Mouse (Mus musculus) induced T-regulatory cell, adult 2 months (primary cell): ENCODE results near the gene Socs7.

ENCODE experiments used
- DNase-seq: peaks from one replicate; pipeline ENCODE4 v3.0.0-alpha.2; 2012; ENCODE audit warnings: low read depth

Socs7 gene

GRCm38 (mm10) chr11:97343619-97344018 is 18.7 kb upstream of the Socs7 start:
- DNase-seq: peak; percentile 72

- DNase-seq: no peak
Observed at GRCm38 (mm10) chr11:97345446-97345845, 16.9 kb upstream of the Socs7 start.

GRCm38 (mm10) chr11:97346383-97346782 is 16.0 kb upstream of the Socs7 start:
- DNase-seq: no peak

GRCm38 (mm10) chr11:97347291-97347690 is 15.1 kb upstream of the Socs7 start:
- no peak for DNase-seq

GRCm38 (mm10) chr11:97350035-97350434 is 12.3 kb upstream of the Socs7 start:
- no peak for DNase-seq

GRCm38 (mm10) chr11:97352027-97352684 is 10.2 kb upstream of the Socs7 start, which contains the start of gene Gpr179:
Gpr179 (minus strand) TSS chr11:97352077.
- no peak for DNase-seq

- DNase-seq: no peak
Observed at GRCm38 (mm10) chr11:97352935-97353597, 9.3 kb upstream of the Socs7 start.

GRCm38 (mm10) chr11:97354646-97355045 is 7.7 kb upstream of the Socs7 start:
- no peak for DNase-seq

GRCm38 (mm10) chr11:97355247-97355646 is 7.1 kb upstream of the Socs7 start:
- DNase-seq: no peak

- DNase-seq: peak; percentile 92
Observed at GRCm38 (mm10) chr11:97357663-97358062, 4.7 kb upstream of the Socs7 start.

- DNase-seq: no peak
Observed at GRCm38 (mm10) chr11:97362649-97362942, 245 bp downstream of the Socs7 start.

GRCm38 (mm10) chr11:97362943-97363643 is 742 bp downstream of the Socs7 start:
- DNase-seq: peak; percentile 59

GRCm38 (mm10) chr11:97363644-97363995 is 1.3 kb downstream of the Socs7 start:
- no peak for DNase-seq

GRCm38 (mm10) chr11:97365556-97365955 is 3.2 kb downstream of the Socs7 start:
- DNase-seq: no peak

- no peak for DNase-seq
Observed at GRCm38 (mm10) chr11:97368501-97368900, 6.2 kb downstream of the Socs7 start.

GRCm38 (mm10) chr11:97370329-97371091 is 8.2 kb downstream of the Socs7 start:
- DNase-seq: no peak

- no peak for DNase-seq
Observed at GRCm38 (mm10) chr11:97372159-97372864, 10.0 kb downstream of the Socs7 start.

GRCm38 (mm10) chr11:97373402-97373801 is 11.1 kb downstream of the Socs7 start:
- no peak for DNase-seq

- no peak for DNase-seq
Observed at GRCm38 (mm10) chr11:97380036-97380435, 17.7 kb downstream of the Socs7 start.

- DNase-seq: no peak
Observed at GRCm38 (mm10) chr11:97383017-97383416, 20.7 kb downstream of the Socs7 start.

GRCm38 (mm10) chr11:97383764-97384163 is 21.4 kb downstream of the Socs7 start:
- DNase-seq: no peak

GRCm38 (mm10) chr11:97387811-97388210 is 25.5 kb downstream of the Socs7 start:
- DNase-seq: no peak
